Mouse (Mus musculus): ENCODE measurements around the gene Actg1.

DNA sequence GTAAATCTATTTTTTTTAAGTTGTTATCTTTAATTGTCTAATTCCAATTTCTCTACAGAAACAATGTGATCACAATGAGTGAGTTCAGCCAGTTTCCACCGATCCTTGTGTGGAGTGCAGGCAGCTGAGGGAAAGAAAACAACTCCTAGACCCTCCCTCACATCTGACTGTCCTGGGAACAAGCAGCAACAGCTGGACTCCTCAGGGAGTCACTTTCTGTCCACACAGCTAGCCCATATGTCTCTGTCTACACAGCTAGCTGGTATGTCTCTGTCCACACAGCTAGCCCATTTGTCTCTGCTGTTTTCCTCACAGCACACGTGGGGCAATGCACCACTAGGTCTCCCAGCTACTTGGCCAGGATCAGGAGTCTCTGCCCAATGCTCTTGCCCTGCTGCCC lies 49.3 kb upstream of the Actg1 start:
- TF ChIP-seq EP300 (IDR thresholded peaks at IDR 0.05; ENCODE audit: low read depth) (no peak), CTCF (IDR thresholded peaks at IDR 0.05; ENCODE audit: low read depth) (no peak)
